Mouse (Mus musculus) intestine, embryonic 14.5 days (tissue): Measurements from ENCODE around the gene Prss50. TPM values are rescaled to one million over a fixed set of nuclear protein-coding genes. Genes with fewer than 3 reads are reported as not detected.

Experiments used
- ATAC-seq: fragments of 200-750 bp; cut with Nextera tagmentation; replicated peaks from 2 replicates; pipeline ENCODE4 v1.8.0; 2017; ENCODE audit warnings: low read depth, moderate number of reproducible peaks, moderate TSS enrichment, moderate library complexity; ENCODE audit not compliant: low FRiP score, low TSS enrichment
- DNase-seq: peaks from one replicate; pipeline ENCODE4 v3.0.0-alpha.2; 2018; ENCODE audit warnings: low spot score
- H3K27ac ChIP-seq: fragments of 300-500 bp; sonication (generic); 2 replicates; pipeline ENCODE4 v1.5.1; 2014; ENCODE audit warnings: low read depth, mild to moderate bottlenecking, control low read depth
- H3K27me3 ChIP-seq: fragments of 300-500 bp; sonication (generic); replicated peaks from 2 replicates; pipeline ENCODE4 v1.6.1; 2014; ENCODE audit warnings: low read length, control low read depth; ENCODE audit not compliant: control insufficient read depth, insufficient read depth
- H3K36me3 ChIP-seq: fragments of 300-500 bp; sonication (generic); 2 replicates; pipeline ENCODE4 v1.6.1; 2014; ENCODE audit warnings: low read length, control low read depth; ENCODE audit not compliant: control insufficient read depth, insufficient read depth
- H3K4me1 ChIP-seq: fragments of 300-500 bp; sonication (generic); replicated peaks from 2 replicates; pipeline ENCODE4 v1.6.1; 2014; ENCODE audit warnings: low read length, control low read depth, mixed read lengths; ENCODE audit not compliant: control insufficient read depth, insufficient read depth
- H3K4me2 ChIP-seq: fragments of 300-500 bp; sonication (generic); 2 replicates; pipeline ENCODE4 v1.6.1; 2014; ENCODE audit warnings: low read length
- H3K4me3 ChIP-seq: fragments of 300-500 bp; sonication (generic); 2 replicates; pipeline ENCODE4 v1.5.1; 2014; ENCODE audit warnings: low read depth, low read length, control low read depth, mixed read lengths
- H3K9ac ChIP-seq: fragments of 300-500 bp; sonication (generic); 2 replicates; pipeline ENCODE4 v1.6.1; 2014; ENCODE audit warnings: mild to moderate bottlenecking, low read length
- H3K9me3 ChIP-seq: fragments of 300-500 bp; sonication (generic); 2 replicates; pipeline ENCODE4 v1.6.1; 2016; ENCODE audit warnings: low read length, control low read depth; ENCODE audit not compliant: control insufficient read depth
- WGBS: fragments of 180-500 bp; shearing (Covaris S2); extraction: QIAGEN DNeasy Blood & Tissue Kit; methylation state at CpG from one replicate; pipeline ENCODE4 v1.1.7; 2014; 5-methylcytosine and 5-hydroxymethylcytosine counted together
- polyA plus RNA-seq: library from polyadenylated mRNA; unstranded; fragments of >200 nt; fragmentation: Nextera tagmentation; extraction: Ambion mirVana; gene quantifications from 2 replicates; pipeline ENCODE4 v1.2.1, GENCODE M21; 2014

Gene Prss50
- polyA plus RNA-seq, 1 experiment from 2014 or later: 0.68 TPM

DNA sequence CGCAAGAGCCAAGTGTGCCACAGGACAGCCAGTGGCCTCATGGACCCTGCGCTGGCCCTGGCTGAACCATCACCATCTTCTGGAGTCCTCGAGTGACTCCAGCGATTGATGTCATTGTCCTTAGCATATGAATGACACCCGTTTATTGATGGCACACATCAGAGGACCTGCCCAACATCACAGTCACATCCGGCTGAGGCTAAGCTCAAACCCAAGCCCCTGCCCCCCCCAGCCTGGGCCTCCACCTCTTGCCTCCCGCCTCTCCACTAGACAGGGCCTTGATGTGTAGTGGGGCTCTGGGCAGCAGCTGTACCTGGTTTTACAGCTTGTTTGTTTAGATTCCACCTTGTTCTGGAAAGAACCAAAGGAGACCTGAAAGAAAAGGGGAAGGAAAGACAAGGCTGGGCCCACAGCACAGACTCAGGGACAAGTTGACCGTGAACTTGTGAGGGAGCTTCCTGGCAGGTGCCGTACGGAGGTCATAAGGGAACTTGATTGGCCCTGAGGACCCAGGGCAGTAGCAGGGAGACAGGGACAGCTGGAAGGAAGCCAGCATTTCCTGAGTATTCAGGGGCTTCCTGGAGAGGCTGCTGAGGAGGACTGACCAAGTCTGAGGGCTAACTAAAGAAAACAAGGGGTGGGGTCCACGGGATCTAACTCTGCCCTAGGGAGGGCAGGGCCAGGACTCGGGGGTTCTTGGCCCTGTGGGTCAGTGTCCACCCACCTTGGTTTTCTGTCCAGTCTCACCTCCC lies 33.5 kb downstream of the Prss50 start:
- no peak for ATAC-seq
- WGBS: 71% methylated on average over 12 of the region's 12 CpGs
- H3K4me1 ChIP-seq: no peaks in the 10 kb centered on the region
- no peak overlapping the region for H3K4me2 ChIP-seq
- DNase-seq: no peak
- H3K9ac ChIP-seq: no peak overlapping the region
- H3K27ac ChIP-seq: no peak overlapping the region
- no peaks in the 10 kb centered on the region for H3K36me3 ChIP-seq
- no peaks in the 10 kb centered on the region for H3K27me3 ChIP-seq
- no peaks in the 10 kb centered on the region for H3K9me3 ChIP-seq
- no peak overlapping the region for H3K4me3 ChIP-seq

DNA sequence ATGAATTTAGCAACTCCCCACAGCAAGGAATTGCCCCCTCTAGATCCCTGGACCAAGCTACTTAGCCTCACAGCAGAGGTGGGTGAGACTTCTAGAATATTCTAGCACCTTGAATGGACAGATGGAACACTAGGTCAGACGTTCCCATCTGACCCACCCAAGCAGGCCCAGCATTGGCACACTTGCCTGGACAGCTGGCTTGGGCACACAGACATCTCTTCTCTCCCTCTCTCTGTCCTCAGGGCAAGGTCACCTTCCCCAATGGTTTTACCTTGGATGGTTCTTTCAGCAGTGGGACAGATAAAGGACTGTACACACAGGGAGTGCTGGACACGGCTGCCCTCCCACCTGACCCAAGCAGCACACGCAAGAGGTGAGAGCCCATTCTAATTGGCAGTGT lies 34.8 kb downstream of the Prss50 start:
- no peaks in the 10 kb centered on the region for H3K36me3 ChIP-seq
- no peaks in the 10 kb centered on the region for H3K9me3 ChIP-seq
- H3K27me3 ChIP-seq: no peaks in the 10 kb centered on the region
- H3K27ac ChIP-seq: no peak overlapping the region
- DNase-seq: no peak
- H3K4me3 ChIP-seq: no peak overlapping the region
- no peak overlapping the region for H3K9ac ChIP-seq
- ATAC-seq: no peak
- H3K4me1 ChIP-seq: no peaks in the 10 kb centered on the region
- 93% methylated on average over 3 of the region's 3 CpGs for WGBS
- H3K4me2 ChIP-seq: no peak overlapping the region

DNA sequence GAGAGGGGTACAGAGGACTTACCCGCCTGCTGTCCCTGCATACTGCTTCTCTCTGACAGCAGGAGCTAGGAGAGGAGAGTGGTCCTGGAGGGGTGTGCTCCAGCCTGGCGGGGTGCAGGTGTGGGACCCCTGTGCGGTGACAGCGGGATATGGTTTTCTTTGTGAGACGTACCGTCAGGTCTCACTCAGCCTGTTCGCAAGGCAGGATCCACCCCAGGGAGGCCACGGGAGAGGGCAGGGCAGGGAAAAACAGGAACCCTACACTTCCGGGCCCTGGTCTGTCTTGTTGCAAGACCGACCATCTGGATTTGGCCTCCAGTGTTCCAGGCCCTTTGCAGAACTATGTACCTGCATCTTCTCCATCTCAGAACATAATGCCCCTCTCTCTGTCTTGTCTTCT lies 35.7 kb downstream of the Prss50 start:
- no peaks in the 10 kb centered on the region for H3K27me3 ChIP-seq
- no peak overlapping the region for H3K4me2 ChIP-seq
- 68% methylated on average over 10 of the region's 10 CpGs for WGBS
- no peak overlapping the region for H3K27ac ChIP-seq
- H3K9me3 ChIP-seq: no peaks in the 10 kb centered on the region
- DNase-seq (no peak), ATAC-seq (no peak)
- H3K36me3 ChIP-seq: no peaks in the 10 kb centered on the region
- H3K4me1 ChIP-seq: no peaks in the 10 kb centered on the region
- no peak overlapping the region for H3K9ac ChIP-seq
- no peak overlapping the region for H3K4me3 ChIP-seq

DNA sequence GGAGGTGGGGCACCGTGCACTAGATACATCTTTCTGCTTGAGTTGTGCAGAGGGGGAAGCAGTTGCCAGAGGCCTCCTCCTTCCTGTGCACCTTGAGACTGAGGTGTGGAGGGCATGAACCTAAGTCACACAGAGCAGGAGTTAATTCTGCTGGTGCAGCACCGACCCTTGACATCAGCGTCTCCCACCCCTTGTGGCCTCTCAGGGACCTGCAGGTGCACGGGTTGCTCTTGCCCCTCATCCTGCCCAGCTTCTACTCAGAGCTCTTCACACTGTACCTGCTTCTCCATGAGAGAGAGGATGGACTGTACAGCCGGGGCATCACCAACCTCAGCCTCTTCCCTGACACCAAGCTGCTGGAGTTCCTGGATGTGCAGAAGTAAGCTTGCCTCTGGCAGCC lies 37.7 kb downstream of the Prss50 start:
- H3K4me3 ChIP-seq: no peak overlapping the region
- ATAC-seq (no peak), DNase-seq (no peak)
- H3K9ac ChIP-seq: no peak overlapping the region
- no peaks in the 10 kb centered on the region for H3K27me3 ChIP-seq
- no peak overlapping the region for H3K4me2 ChIP-seq
- WGBS: 52% methylated on average over 5 of the region's 5 CpGs
- H3K27ac ChIP-seq: no peak overlapping the region
- H3K4me1 ChIP-seq: no peaks in the 10 kb centered on the region
- H3K9me3 ChIP-seq: no peaks in the 10 kb centered on the region
- no peaks in the 10 kb centered on the region for H3K36me3 ChIP-seq

DNA sequence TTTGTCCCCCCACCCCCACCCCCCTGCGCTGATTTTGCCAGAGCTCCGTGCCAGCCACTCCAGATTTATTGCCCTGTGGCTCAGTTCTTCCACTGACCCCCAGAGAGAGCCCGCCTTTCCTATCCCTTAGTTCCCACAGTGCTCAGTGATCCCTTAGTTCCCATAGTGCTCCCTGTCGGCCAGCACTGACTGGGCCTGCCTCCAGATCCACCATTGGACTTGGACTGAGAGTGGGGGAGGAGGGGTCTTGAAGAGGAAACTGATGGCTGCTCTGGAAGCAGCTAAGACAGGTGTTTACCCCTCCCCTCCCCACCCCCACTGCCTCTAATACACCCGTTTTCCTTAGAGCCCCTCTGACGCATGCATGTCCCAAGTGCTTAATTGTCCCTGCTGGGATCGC lies 38.2 kb downstream of the Prss50 start:
- H3K9me3 ChIP-seq: no peaks in the 10 kb centered on the region
- H3K4me1 ChIP-seq: no peaks in the 10 kb centered on the region
- no peak overlapping the region for H3K27ac ChIP-seq
- ATAC-seq: 0 out of 2 replicates have a peak, but pooled peaks have one; percentile 2
- whole genome bisulfite sequencing: 20% methylated on average over 7 of the region's 7 CpGs
- H3K27me3 ChIP-seq: no peaks in the 10 kb centered on the region
- no peak overlapping the region for H3K9ac ChIP-seq
- no peaks in the 10 kb centered on the region for H3K36me3 ChIP-seq
- no peak for DNase-seq
- H3K4me2 ChIP-seq: no peak overlapping the region
- H3K4me3 ChIP-seq: no peak overlapping the region

DNA sequence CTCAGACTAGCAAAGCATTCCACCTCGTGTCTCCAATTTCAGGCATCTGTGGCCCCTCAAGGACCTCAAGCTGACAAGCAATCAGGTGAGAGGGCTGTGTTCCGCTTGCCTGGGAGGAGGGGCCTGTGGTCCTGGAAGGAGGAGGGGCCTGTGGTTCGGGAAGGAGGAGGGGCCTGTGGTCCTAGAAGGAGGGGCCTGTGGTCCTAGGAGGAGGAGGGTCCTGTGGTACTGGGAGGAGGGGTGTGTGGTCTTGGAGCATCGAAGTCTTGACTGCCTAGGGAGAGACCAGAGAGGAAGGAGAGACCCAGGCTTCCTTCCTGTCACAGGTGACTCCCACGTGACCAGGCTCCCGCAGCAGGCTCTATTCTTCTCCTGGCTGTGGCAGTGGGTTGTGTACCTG lies 38.8 kb downstream of the Prss50 start:
- Histone ChIP-seq H3K36me3 (no peaks in the 10 kb centered on the region), H3K4me2 (no peak overlapping the region), H3K4me1 (no peaks in the 10 kb centered on the region), H3K27me3 (no peaks in the 10 kb centered on the region), H3K4me3 (no peak overlapping the region), H3K9ac (no peak overlapping the region), H3K9me3 (no peaks in the 10 kb centered on the region), H3K27ac (no peak overlapping the region)
- DNase-seq (no peak), ATAC-seq (0 out of 2 replicates have a peak, but pooled peaks have one; percentile 12)
- WGBS: 5% methylated on average over 6 of the region's 6 CpGs

DNA sequence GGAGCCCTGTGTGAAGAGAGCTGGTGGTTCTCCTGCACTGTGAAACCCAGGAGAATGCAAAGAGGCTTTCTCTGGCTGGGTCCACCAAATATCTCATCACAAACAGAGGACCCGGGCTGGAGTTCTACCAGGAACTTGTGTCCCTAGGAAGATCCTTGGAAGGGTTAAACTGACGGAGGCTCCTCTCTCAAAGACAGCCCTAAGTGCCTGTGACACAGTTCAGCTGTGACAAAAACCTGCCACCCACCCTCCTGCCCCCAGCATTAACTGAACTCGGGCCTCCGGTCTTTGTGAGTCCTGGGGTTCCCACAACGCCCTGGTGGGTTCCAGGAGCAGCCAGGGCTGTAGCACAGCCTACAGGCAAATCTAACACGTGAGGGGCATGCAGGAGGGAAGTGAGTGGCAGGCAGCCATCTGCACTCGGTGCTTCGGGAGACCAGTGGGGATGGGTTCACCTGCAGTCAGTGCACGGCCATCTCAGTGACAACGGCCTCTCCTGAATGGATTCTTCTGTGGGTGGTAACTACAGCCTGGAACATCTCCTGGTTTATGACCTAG lies 41.8 kb downstream of the Prss50 start:
- Histone ChIP-seq H3K27me3 (no peaks in the 10 kb centered on the region), H3K4me1 (no peaks in the 10 kb centered on the region), H3K9me3 (no peaks in the 10 kb centered on the region), H3K4me2 (no peak overlapping the region), H3K36me3 (no peaks in the 10 kb centered on the region), H3K4me3 (no peak overlapping the region), H3K27ac (no peak overlapping the region), H3K9ac (no peak overlapping the region)
- no peak for DNase-seq
- 56% methylated on average over 10 of the region's 10 CpGs for WGBS
- no peak for ATAC-seq

DNA sequence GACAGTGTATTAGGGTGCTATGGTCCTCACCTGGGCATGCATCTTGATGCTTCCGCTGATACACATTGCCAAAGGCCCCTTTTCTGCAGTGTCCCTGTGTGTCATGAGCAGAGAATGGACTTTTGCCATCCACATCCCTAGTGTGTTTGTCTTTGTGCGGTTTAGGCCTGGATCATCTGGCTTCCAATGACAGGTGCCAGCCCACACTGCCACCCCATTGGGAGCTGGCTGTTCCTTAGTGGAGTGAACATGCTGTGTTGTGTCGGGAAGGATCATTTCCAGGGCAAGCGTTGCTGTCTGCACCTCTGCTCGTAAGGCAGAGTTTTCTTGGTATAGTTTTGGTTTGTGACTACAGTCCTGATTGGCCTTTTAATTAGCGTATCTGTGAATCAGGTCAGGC lies 43.4 kb downstream of the Prss50 start:
- Histone ChIP-seq H3K27ac (no peak overlapping the region), H3K36me3 (no peaks in the 10 kb centered on the region), H3K4me3 (no peak overlapping the region), H3K4me1 (no peaks in the 10 kb centered on the region), H3K9me3 (no peaks in the 10 kb centered on the region), H3K27me3 (no peaks in the 10 kb centered on the region), H3K9ac (no peak overlapping the region), H3K4me2 (no peak overlapping the region)
- ATAC-seq: no peak
- 88% methylated on average over 6 of the region's 6 CpGs for WGBS
- no peak for DNase-seq

DNA sequence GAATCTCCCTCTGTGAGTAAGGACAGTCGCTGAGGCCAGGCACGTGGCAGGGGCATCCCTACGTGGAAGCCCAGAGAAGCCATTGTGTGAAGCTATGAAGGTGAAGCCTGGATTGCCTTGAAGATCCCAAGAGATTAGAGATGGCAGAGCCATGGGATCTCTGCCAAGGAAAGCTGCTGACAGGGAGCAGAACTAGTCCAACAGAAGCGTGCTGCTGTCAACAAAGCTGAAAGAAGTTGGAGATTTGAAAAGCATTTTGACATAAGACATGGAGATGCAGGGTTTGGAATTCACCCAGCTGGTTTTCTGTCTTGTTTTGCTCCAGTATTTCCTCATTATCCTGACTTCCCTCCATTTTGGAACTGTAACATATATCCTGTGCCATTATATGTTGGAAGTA lies 44.5 kb downstream of the Prss50 start:
- Histone ChIP-seq H3K9ac (no peak overlapping the region), H3K4me1 (no peaks in the 10 kb centered on the region), H3K4me3 (no peak overlapping the region), H3K4me2 (no peak overlapping the region), H3K27me3 (no peaks in the 10 kb centered on the region), H3K9me3 (no peaks in the 10 kb centered on the region), H3K27ac (no peak overlapping the region), H3K36me3 (no peaks in the 10 kb centered on the region)
- DNase-seq: no peak
- WGBS: 81% methylated on average over 4 of the region's 4 CpGs
- no peak for ATAC-seq
